Mouse (Mus musculus): ENCODE results near the gene Fam69a.

Fam69a gene

DNA sequence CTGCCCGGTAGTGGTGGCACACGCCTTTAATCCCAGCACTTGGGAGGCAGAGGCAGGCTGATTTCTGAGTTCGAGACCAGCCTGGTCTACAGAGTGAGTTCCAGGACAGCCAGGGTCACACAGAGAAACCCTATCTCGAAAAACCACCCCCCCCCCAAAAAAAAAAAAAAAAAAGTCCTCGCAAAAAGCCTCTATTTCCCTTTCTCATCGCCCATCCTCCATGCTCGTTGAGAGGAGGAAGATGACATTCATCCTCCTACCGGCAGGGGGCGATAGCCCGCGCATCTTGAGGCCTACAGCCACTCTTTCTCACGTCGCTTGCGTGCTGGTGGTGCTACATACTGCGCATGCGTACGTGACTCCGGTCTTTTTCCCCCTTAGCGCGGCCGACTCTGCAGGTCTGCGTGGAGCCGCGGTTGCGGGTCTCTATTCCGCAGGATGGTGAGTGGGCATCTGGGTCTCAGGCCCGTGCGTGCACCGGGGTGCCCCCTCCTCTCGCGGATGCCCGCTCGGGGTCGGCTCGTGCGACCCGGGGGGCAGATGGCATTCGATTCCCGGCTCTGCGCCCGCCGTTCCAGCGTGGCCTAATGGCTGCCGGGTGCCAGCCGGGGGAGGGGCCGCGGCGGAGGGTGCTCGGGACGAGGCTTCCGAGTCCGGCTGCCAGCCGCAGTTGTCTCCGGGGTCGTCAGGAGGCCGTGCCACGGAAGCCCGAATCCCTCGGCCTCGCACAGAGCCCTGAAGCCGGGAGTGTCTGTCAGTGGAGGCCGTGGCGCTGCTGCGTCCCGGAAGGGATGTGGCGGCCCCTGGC, 86.5 kb downstream of the Fam69a start, which contains the start of gene Rpl5:
Gene Rpl5 (plus strand): TSS at position 297 of the 808 bp plus-strand sequence.
- peak; percentile 97 to 98 for DNase-seq

DNA sequence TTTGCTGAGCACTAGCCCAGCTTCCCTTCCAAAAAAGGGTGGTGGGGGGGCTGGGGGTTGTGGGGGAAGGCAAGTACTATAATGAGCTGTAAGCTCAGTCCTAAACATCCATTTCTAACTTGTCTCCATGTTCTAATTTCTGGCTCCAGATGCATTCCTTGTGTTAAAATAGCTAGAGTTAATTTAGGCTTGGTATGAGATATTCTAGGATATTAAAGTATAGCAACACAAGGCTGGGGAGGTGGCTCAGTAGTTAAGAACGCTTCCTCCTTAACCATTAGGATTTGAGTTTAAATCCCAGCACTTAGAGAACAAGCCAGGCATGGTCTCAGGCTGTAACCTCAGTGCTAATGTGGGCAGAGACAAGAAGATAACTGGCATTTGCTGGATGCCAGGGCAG, 90.6 kb downstream of the Fam69a start:
- DNase-seq: no peak

GRCm38 (mm10) chr5:107894676-107895075, 92.2 kb downstream of the Fam69a start:
- DNase-seq: no peak

DNA sequence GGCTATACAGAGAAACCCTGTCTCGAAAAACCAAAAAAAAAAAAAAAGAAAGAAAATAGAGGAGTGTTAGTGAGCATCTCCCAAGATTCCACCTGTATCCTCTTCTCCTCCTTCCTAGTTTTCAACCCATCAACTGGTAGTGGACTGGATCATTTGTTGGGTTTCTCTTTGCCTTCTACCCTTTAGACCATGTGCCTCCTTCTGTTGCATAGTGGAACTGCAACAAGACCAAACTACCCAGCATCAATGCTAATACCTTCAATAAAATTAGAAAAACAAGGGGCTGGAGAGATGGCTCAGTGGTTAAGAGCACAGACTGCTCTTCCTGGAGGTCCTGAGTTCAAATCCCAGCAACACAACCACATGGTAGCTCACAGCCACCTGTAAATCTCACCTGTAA, 95.4 kb downstream of the Fam69a start:
- DNase-seq: peak in 1 of 2 experiments; percentile 27

DNA sequence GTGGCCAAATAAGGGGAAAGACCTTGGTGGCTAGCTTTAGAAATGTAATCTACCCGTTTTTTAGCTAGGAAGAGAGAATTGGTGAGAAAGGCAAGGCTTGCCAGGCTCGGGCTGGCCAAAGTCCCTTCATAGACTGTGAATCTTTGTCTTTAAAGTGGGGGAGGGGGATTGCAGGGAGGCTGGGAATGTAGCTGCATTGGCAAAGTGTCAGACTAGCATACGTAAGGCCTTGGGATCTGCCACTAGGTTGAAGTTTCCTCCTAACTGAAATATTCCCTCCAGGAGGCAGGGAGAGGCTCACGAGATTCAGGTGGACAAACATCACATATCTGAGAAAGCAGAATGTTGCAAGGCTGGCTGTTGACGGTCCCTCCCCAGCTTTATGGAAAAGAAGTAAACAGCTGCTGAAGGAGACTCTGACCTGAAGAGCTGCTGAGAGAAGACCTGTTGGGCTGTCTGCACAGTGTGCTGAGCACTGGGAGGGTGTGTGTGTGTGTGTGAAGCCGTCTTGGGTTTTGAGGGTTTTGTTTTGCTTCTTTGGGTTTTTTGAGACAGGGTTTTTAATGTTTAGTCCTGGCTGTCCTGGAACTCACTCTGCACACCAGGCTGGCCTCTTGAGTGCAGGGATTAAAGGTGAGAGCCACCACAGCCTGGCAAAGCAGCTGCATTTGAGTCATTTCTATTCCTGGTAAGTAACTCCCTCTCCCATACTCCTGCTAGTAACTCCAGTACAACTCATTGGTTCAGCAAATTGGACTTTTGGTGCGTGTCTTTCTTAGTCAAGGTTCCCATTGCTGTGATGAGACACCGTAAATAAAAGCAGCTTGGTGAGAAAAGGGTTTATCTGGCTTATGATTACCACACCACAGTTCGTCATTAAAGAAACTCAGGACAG, 96.6 kb downstream of the Fam69a start:
- DNase-seq: no peak

GRCm38 (mm10) chr5:107880710-107881109, 106.2 kb downstream of the Fam69a start:
- DNase-seq: no peak

GRCm38 (mm10) chr5:107877053-107877452, 109.8 kb downstream of the Fam69a start:
- no peak for DNase-seq

DNA sequence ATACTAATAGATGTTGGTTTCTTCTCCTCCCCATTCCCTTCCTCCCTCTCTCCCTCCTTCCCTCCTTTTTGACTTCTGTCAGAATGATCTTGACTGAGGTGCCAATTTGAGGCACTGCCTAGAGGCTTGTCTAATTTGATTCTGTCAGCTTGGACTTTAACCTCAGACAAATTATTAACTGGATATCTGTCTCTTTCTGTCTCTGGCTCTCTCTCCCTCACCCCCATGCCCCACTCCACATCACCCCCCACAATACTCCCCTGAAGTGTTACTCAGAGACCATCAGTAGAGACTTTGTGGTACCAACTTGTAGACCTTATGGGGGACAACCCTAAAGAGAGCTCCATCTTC, 111.6 kb downstream of the Fam69a start:
- no peak for DNase-seq

GRCm38 (mm10) chr5:107874561-107875260, 112.2 kb downstream of the Fam69a start, which contains the start of gene Evi5:
Gene Evi5 (minus strand): TSS chr5:107875107.
- DNase-seq: no peak

DNA sequence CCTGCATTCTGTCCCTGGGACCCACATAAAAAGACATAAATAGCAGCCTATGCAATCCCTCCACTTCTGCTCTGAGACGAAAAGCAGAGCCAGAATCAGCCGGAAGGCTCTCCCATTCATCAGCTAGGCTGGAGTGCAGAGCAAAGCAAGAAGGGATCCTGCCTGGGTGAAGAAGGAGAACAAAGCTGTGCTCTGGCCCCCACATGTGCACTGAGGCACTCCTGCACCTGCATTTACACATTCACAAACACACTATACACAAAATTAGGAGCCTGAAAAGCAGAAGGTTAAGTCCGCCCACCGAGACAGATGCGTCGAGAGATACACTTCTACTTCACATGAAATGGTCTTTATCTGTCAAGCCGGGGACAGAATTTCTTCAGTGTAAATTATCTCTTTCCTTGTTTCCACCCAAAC, 113.0 kb downstream of the Fam69a start:
- no peak for DNase-seq

DNA sequence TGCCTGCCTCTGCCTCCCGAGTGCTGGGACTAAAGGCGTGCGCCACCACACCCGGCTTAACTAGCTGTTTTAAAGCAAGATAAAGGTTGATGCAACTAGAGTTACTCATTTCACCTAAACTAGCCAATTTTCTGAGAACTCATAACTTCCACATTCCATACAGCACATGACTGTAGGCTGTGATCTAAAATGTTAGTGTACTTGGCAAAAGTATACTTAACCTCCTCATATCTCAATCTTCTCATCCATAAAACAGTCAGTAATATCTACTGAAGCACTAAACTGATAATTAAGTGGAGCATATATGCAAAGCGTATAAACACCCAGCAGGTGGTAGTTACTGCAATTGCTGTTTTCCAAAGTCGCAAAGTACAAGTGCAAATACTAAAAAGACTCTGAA, 113.6 kb downstream of the Fam69a start:
- no peak for DNase-seq

GRCm38 (mm10) chr5:107869701-107870100, 117.2 kb downstream of the Fam69a start:
- no peak for DNase-seq

- peak; percentile 93 to 94 for DNase-seq
These were observed 117.9 kb downstream of the Fam69a start for GRCm38 (mm10) chr5:107868905-107869424.

DNA sequence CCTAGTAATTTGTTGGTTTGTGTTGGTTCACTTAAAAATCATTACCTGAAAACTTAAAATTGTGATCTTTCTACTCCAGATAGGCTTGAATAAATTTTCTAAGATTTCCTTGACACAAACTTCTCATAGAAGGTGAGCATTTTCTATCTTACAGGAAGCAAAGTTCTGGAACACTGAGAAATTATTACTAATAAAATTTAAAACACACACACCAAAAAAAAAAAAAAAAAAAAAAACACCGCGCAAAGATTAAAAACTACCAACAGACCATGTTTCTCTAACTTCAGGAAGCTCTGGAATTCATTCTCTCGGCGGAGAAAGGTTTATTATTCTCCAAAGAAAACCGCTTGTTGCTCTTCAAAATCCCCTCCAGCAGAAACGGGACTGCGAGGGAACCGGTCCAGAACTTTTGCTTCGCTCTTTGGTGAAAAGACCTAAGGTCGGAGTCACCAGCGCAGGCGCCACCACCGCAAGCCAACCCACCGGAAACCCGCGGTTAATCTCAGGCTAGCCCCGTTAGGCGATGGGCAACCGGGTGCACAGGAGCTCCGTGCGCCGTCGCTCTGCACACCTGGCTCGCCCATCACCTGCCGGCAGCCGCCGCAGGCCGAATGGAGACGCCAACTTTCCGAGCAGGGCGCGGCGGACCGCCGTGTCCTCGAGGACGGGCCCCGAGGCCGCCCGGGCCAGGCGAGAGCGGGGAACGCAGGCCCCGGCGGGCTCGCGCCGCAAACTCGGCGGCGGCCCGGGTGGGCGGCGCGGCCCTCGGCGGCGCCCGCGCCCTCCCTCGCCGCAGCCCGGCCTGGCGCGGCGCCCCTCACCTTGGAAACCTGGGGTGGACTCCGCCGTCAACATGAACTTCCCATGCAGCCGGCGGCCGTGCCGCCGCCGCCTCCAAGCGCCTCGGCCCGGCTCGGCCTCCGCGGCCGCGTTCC, 118.6 kb downstream of the Fam69a start:
- DNase-seq: peak; percentile 69 to 70

- no peak for DNase-seq
These were observed 120.5 kb downstream of the Fam69a start for GRCm38 (mm10) chr5:107866127-107867126.

GRCm38 (mm10) chr5:107863971-107864370, 122.9 kb downstream of the Fam69a start:
- no peak for DNase-seq

DNA sequence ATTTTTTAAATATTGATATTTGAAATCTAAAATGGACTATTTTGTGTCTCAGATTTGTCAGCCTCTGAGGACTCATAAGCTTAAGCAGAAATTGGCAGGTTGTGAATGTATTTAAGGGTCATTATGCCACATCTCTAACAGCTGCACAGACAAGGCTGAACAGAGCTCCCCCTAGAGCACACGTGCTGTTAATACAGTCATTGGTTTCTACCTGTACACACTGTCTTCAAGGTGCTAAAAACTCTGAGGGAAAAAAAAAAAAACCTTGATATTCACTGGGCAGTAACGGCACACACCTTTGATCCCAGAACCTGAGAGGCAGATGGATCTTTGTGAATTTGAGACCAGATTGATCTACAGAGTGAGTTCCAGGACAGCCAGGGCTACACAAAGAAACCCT, 127.9 kb downstream of the Fam69a start:
- DNase-seq: no peak

Data from cerebellum, postnatal 25 days (tissue).